Mouse (Mus musculus): ENCODE data around the gene Ppp2r5c. TPM values are rescaled to one million over a fixed set of nuclear protein-coding genes. Genes with fewer than 3 reads are reported as not detected.

Gene Ppp2r5c
- total and polyA plus RNA-seq, 3 experiments, result 72.0 to 100.0 (median 93.9) TPM

- TF ChIP-seq GABPA (IDR thresholded peaks at IDR 0.05; ENCODE audit: low read depth, low read length) (no peak), POLR2AphosphoS2 (IDR thresholded peaks at IDR 0.05; ENCODE audit: low read length) (no peak), RAD21 (IDR thresholded peaks at IDR 0.05; ENCODE audit: low read depth, low read length) (no peak), TBP (IDR thresholded peaks at IDR 0.05; ENCODE audit: low read depth, low read length) (no peak), CHD1 (IDR thresholded peaks at IDR 0.05; ENCODE audit: low read depth, low read length) (no peak), ZC3H11A (IDR thresholded peaks at IDR 0.05; ENCODE audit: low read depth, low read length) (no peak), MEF2A (IDR thresholded peaks at IDR 0.05; ENCODE audit: extremely low read depth, insufficient replicate concordance, low read depth, low read length, poor library complexity, severe bottlenecking) (no peak), MAZ (IDR thresholded peaks at IDR 0.05; ENCODE audit: low read depth, low read length) (no peak)
These were observed 51.6 kb downstream of the Ppp2r5c start (continued) for GRCm38 (mm10) chr12:110498283-110499224.

- Histone ChIP-seq H3K9me3 (replicated peaks; ENCODE audit: insufficient read depth, low read length) (no peaks in the 10 kb centered on the region), H3K27ac (ENCODE audit: control insufficient read depth, low read depth, low read length) (peak overlapping the region; percentile 78), H3K27me3 (ENCODE audit: control insufficient read depth in 1 of 2, insufficient read depth in 2 of 2, low read length in 2 of 2) (no peaks in the 10 kb centered on the region), H3K4me1 (ENCODE audit: control insufficient read depth in 1 of 2, insufficient read depth in 2 of 2, low read length in 2 of 2) (peaks cover 26 to 50% of the 10 kb centered on the region in 2 experiments), H3K9ac (ENCODE audit: control insufficient read depth, low read depth, low read length, poor library complexity, severe bottlenecking) (peak overlapping the region; percentile 63), H3K4me3 (ENCODE audit: control insufficient read depth in 1 of 2, insufficient read depth in 1 of 2, low read depth in 2 of 2, low read length in 2 of 2) (peak overlapping the region; percentile 44 to 51), H3K79me2 (ENCODE audit: control insufficient read depth, insufficient read depth, low read length, poor library complexity) (peaks cover 82% of the 10 kb centered on the region), H3K36me3 (ENCODE audit: control insufficient read depth in 1 of 2, insufficient read depth in 2 of 2, low read length in 2 of 2) (peaks cover 1 to 38% of the 10 kb centered on the region in 2 experiments; a peak in 2 of 4 replicates)
- DNase-seq (ENCODE audit: low read depth, low spot score), result peak; percentile 58
- TF ChIP-seq JUND (IDR thresholded peaks at IDR 0.05; ENCODE audit: low read depth, low read length) (no peak), CHD2 (IDR thresholded peaks at IDR 0.05; ENCODE audit: low read length) (no peak), MEF2A (IDR thresholded peaks at IDR 0.05; ENCODE audit: extremely low read depth, insufficient replicate concordance, low read depth, low read length, poor library complexity, severe bottlenecking) (no peak), EP300 (IDR thresholded peaks at IDR 0.05; ENCODE audit: low read depth in 1 of 2, low read length in 2 of 2) (0 out of 4 replicates have a peak, but pooled peaks of 1 of the 2 experiments have one; percentile 7)
These were observed 52.5 kb downstream of the Ppp2r5c start for GRCm38 (mm10) chr12:110499225-110499992.

DNA sequence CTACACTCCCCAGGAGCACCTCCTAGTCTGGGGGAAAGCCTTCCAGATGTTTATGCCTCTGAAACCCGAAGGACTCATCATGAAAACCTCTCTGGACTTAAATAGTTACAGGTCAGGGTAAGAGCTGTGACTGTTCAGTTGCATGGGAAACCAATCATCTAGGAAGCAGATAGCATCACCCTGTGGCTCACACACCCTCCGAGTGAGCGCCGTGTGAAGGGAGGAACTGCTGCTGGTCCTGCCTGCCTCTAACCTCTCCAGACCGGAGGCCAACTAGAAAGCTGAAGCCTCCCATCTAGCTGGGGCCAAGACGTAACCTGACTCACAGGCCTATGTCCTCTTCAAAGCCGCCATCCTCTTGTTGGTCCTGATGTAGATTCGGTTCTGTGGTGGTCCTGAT lies 53.2 kb downstream of the Ppp2r5c start:
- Histone ChIP-seq H3K4me1 (ENCODE audit: control insufficient read depth in 1 of 2, insufficient read depth in 2 of 2, low read length in 2 of 2) (peaks cover 26 to 50% of the 10 kb centered on the region in 2 experiments), H3K9ac (ENCODE audit: control insufficient read depth, low read depth, low read length, poor library complexity, severe bottlenecking) (no peak overlapping the region), H3K79me2 (ENCODE audit: control insufficient read depth, insufficient read depth, low read length, poor library complexity) (peaks cover 86% of the 10 kb centered on the region), H3K9me3 (replicated peaks; ENCODE audit: insufficient read depth, low read length) (no peaks in the 10 kb centered on the region), H3K36me3 (ENCODE audit: control insufficient read depth in 1 of 2, insufficient read depth in 2 of 2, low read length in 2 of 2) (peaks cover 1 to 38% of the 10 kb centered on the region in 2 experiments; a peak in 3 of 4 replicates), H3K4me3 (ENCODE audit: control insufficient read depth in 1 of 2, insufficient read depth in 1 of 2, low read depth in 2 of 2, low read length in 2 of 2) (no peak overlapping the region), H3K27me3 (ENCODE audit: control insufficient read depth in 1 of 2, insufficient read depth in 2 of 2, low read length in 2 of 2) (no peaks in the 10 kb centered on the region), H3K27ac (ENCODE audit: control insufficient read depth, low read depth, low read length) (peak overlapping the region; percentile 78)
- DNase-seq (ENCODE audit: low read depth, low spot score), result peak; percentile 64
- TF ChIP-seq POLR2AphosphoS5 (IDR thresholded peaks at IDR 0.05; ENCODE audit: borderline replicate concordance, low read depth, low read length) (no peak), SMC3 (IDR thresholded peaks at IDR 0.05; ENCODE audit: low read depth, low read length) (no peak), SIN3A (IDR thresholded peaks at IDR 0.05; ENCODE audit: low read length) (peak; percentile 21; the same call in 1 of the 2 replicates), HCFC1 (IDR thresholded peaks at IDR 0.05; ENCODE audit: low read depth, low read length) (no peak), ZKSCAN1 (IDR thresholded peaks at IDR 0.05; ENCODE audit: low read depth, low read length) (no peak), TAL1 (IDR thresholded peaks at IDR 0.05; ENCODE audit: low read length) (no peak), ELF1 (IDR thresholded peaks at IDR 0.05; ENCODE audit: low read depth, low read length) (no peak), MEF2A (IDR thresholded peaks at IDR 0.05; ENCODE audit: extremely low read depth, insufficient replicate concordance, low read depth, low read length, poor library complexity, severe bottlenecking) (no peak), POLR2AphosphoS2 (IDR thresholded peaks at IDR 0.05; ENCODE audit: low read length) (no peak), NELFE (IDR thresholded peaks at IDR 0.05; ENCODE audit: low read depth, low read length) (no peak), ZNF384 (IDR thresholded peaks at IDR 0.05; ENCODE audit: low read depth, low read length) (no peak), CTCF (IDR thresholded peaks at IDR 0.05 in 2 of 3, conservative IDR thresholded peaks at IDR 0.05 in 1 of 3; ENCODE audit: control insufficient read depth in 1 of 3, insufficient read depth in 1 of 3, low read depth in 2 of 3, low read length in 3 of 3, poor library complexity in 1 of 3, severe bottlenecking in 1 of 3) (no peak), MYC (IDR thresholded peaks at IDR 0.05; ENCODE audit: low read depth, low read length) (no peak), MXI1 (IDR thresholded peaks at IDR 0.05; ENCODE audit: low read depth, low read length) (peak; percentile 40; the same call in 1 of the 2 replicates), ETS1 (IDR thresholded peaks at IDR 0.05; ENCODE audit: low read depth, low read length) (peak; percentile 20; the same call in 1 of the 2 replicates), ZMIZ1 (IDR thresholded peaks at IDR 0.05; ENCODE audit: low read depth, low read length) (no peak), JUND (IDR thresholded peaks at IDR 0.05; ENCODE audit: low read depth, low read length) (no peak), GABPA (IDR thresholded peaks at IDR 0.05; ENCODE audit: low read depth, low read length) (no peak)

All from MEL (cell line).